Mouse (Mus musculus): ENCODE data around the gene Gm8653.
"Not testable (repeated sequence)": the region's sequence is repeated elsewhere in the genome, so short reads cannot be mapped to it uniquely, and the experiment has no call there.

Gene Gm8653

GRCm38 (mm10) chr7:22201164-22201563 lies at the start of gene Gm8653:
Gm8653 (minus strand) TSS chr7:22201264.
- DNase-seq = not testable (repeated sequence)

DNA sequence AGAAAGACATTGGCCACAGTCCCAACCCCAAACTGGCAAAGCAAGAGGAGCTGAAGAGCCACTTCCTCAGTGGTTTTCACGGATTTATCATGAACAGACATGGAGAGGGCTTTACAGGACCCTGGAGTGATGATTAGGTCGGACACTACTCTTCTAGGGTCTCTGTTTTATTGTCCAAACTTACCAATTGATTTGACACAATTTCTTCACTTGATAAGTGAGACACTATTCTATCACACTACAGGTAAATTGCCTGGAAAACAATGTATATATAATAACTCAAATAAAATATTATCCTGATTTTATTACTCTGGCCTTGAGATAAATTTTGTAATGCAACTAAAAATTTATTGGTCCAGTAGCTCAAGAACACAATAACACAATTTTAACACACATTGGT lies 28.3 kb upstream of the Gm8653 start, which contains the start of gene Gm8453:
Gene Gm8453 (minus strand): TSS at position 101 of the 400 bp plus-strand sequence.
- DNase-seq = not testable (repeated sequence)

DNA sequence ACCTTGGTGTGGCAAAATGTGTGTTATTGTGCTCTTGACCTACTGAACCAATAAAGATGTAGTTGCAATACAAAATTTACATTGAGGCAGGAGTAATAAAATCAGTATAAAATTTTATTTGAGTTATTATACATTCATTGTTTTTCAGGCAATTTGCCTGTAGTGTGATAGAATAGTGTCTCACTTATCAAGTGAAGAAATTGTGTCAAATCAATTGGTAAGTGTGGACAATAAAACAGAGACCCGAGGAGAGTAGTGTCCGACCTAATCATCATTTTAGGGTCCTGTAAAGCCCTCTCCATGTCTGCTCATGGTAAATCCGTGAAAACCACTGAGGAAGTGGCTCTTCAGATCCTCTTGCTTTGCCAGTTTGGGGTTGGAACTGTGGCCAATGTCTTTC lies 12.0 kb downstream of the Gm8653 start, which contains the start of gene Vmn1r143:
Gene Vmn1r143 (plus strand): TSS at position 301 of the 400 bp plus-strand sequence.
- not testable (repeated sequence) for DNase-seq

- DNase-seq = not testable (repeated sequence)
Measured at GRCm38 (mm10) chr7:22163935-22164334, 37.1 kb downstream of the Gm8653 start, which contains the start of gene Vmn1r142. Vmn1r142 (minus strand) TSS chr7:22164035.
